In the genomic region with DNA sequence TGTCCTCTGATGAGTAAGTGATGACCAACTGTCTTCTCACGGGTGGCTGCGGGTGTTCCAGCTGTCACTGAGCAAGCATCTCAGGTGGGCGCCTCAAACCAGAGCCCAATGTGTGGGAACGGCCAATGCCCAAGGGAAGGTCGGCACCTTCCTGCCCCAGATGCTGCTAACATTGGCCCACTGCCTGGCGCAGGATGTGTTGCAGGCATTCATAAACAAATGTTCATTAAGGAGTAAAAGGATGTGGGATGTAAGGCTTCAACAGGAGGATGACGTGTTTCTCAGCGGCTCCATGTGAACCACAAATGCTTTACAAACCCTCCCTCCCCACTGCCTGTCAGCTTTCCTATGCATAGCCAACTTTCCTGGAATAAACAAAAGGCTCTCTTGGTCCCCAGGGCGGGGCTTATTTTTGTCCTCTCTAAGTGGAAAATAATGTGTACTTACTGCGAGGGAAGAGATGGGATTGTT, we compare ENCODE assay signal across 8 mouse cellular contexts. TPM values are rescaled to one million over a fixed set of nuclear protein-coding genes. Genes with fewer than 3 reads are reported as not detected.
DNase-seq lines count a peak whose midpoint lies in the region; ATAC-seq and TF ChIP-seq lines count a peak whose summit lies in the region.

No protein-coding gene starts in this region.

- TF ChIP-seq POLR2A in heart, adult 2 months (IDR thresholded peaks at IDR 0.05; ENCODE audit: insufficient read depth, low read depth, low read length) = peak; percentile 13; the same call in 1 of the 2 replicates

- DNase-seq in adrenal gland, adult 2 months = peak; percentile 31
- DNase-seq in adrenal gland, postnatal 25 days = no peak
- DNase-seq in heart, adult 2 months = peak in 1 of 2 experiments; percentile 55
- no peak for DNase-seq in limb, embryonic 10.5 days (ENCODE audit: low spot score)
- no peak for DNase-seq in spleen, postnatal 10 days (ENCODE audit: low spot score in 2 of 2)
- no peak for DNase-seq in ovary, postnatal 10 days (ENCODE audit: low spot score)

- H3K79me2 ChIP-seq in heart, adult 2 months (replicated peaks; ENCODE audit: control insufficient read depth, insufficient read depth, low read length) = no peaks in the 10 kb centered on the region

- no peak for TF ChIP-seq CTCF in E14TG2a.4 (conservative IDR thresholded peaks at IDR 0.05; ENCODE audit: low read length)
- TF ChIP-seq CTCF in heart, adult 2 months (IDR thresholded peaks at IDR 0.05) = no peak

- H3K4me1 ChIP-seq in E14TG2a.4 (replicated peaks; ENCODE audit: low read depth, low read length) = peaks cover 43% of the 10 kb centered on the region
- H3K4me1 ChIP-seq in heart, adult 2 months (ENCODE audit: control insufficient read depth, insufficient read depth, low read length) = peaks cover 45% of the 10 kb centered on the region
- peaks cover 84% of the 10 kb centered on the region for H3K4me1 ChIP-seq in limb, embryonic 10.5 days

- intact Hi-C loops in heart, adult 2 months (cut with DNase I) = no loop called here

- no peak overlapping the region for H3K9ac ChIP-seq in heart, adult 2 months (ENCODE audit: low read depth, low read length)

- TF ChIP-seq EP300 in heart, adult 2 months (IDR thresholded peaks at IDR 0.05; ENCODE audit: insufficient read depth, low read depth, low read length) = 0 out of 2 replicates have a peak, but pooled peaks have one; percentile 46

- no peaks in the 10 kb centered on the region for H3K36me3 ChIP-seq in E14TG2a.4 (ENCODE audit: insufficient read depth, low read length)
- no peaks in the 10 kb centered on the region for H3K36me3 ChIP-seq in heart, adult 2 months (ENCODE audit: control insufficient read depth, insufficient read depth, low read length)
- no peaks in the 10 kb centered on the region for H3K36me3 ChIP-seq in limb, embryonic 10.5 days

- H3K4me3 ChIP-seq in E14TG2a.4 (replicated peaks; ENCODE audit: low read length) = peak overlapping the region; percentile 58
- peak overlapping the region; percentile 47 for H3K4me3 ChIP-seq in heart, adult 2 months
- H3K4me3 ChIP-seq in limb, embryonic 10.5 days = peak overlapping the region; percentile 34

- peak overlapping the region; percentile 91 for H3K27ac ChIP-seq in heart, adult 2 months
- peak overlapping the region; percentile 68 for H3K27ac ChIP-seq in limb, embryonic 10.5 days

- 33% methylated on average over 10 of the region's 10 CpGs for WGBS in heart, adult 2 months
- 78% methylated on average over 10 of the region's 10 CpGs for WGBS in limb, embryonic 10.5 days

- ATAC-seq in frontal cortex, adult (ENCODE audit: low TSS enrichment) = no peak

- H3K9me3 ChIP-seq in E14TG2a.4 (ENCODE audit: low read length) = no peaks in the 10 kb centered on the region
- H3K9me3 ChIP-seq in limb, embryonic 10.5 days (replicated peaks) = no peaks in the 10 kb centered on the region

- H3K27me3 ChIP-seq in E14TG2a.4 (ENCODE audit: insufficient read depth, low read length) = peaks cover 25% of the 10 kb centered on the region
- H3K27me3 ChIP-seq in heart, adult 2 months (ENCODE audit: control insufficient read depth, insufficient read depth, low read length) = no peaks in the 10 kb centered on the region
- no peaks in the 10 kb centered on the region for H3K27me3 ChIP-seq in limb, embryonic 10.5 days (ENCODE audit: low read depth, poor library complexity, severe bottlenecking)

RNA-seq across cellular contexts. Expression of a gene that starts 5.4 kb away (rescaled TPM):
- total RNA-seq in adrenal gland, adult 2 months (2021) = 10 to 100 TPM; 14.8 to 24.8 TPM
- 14.6 and 17.9 TPM in 2 replicates for polyA plus RNA-seq in adrenal gland, adult 2 months (2012; rRNA removed)
- 11.8 and 18.8 TPM in 2 replicates for total RNA-seq in adrenal gland, postnatal 25 days (2021)
- 10 to 100 TPM; 15.2 to 16.0 TPM for total RNA-seq in heart, adult 2 months (2021)
- 15.3 and 20.1 TPM in 2 replicates for polyA plus RNA-seq in heart, adult 2 months (2012; rRNA removed)
- 1.9 and 3.1 TPM in 2 replicates for polyA plus RNA-seq in limb, embryonic 10.5 days (2016; fragmentation: Nextera tagmentation; extraction: Ambion mirVana)

RNA-seq across cellular contexts. Expression of a gene that starts 14.5 kb away (rescaled TPM):
- total RNA-seq in adrenal gland, adult 2 months (2021) = 10 to 100 TPM; 28.8 to 35.6 TPM
- polyA plus RNA-seq in adrenal gland, adult 2 months (2012; rRNA removed) = 59.5 and 66.8 TPM in 2 replicates
- total RNA-seq in adrenal gland, postnatal 25 days (2021) = 35.1 and 40.1 TPM in 2 replicates
- total RNA-seq in heart, adult 2 months (2021) = 10 to 100 TPM; 17.7 to 18.2 TPM
- polyA plus RNA-seq in heart, adult 2 months (2012; rRNA removed) = 21.6 and 23.4 TPM in 2 replicates
- polyA plus RNA-seq in limb, embryonic 10.5 days (2016; fragmentation: Nextera tagmentation; extraction: Ambion mirVana) = 24.1 and 25.9 TPM in 2 replicates

RNA-seq across cellular contexts. Expression of a gene that starts 31.5 kb away (rescaled TPM):
- total RNA-seq in adrenal gland, adult 2 months (2021) = 100 to 1,000 TPM in 1 of 2 experiments, 10 to 100 TPM in 1; 92.7 to 160 TPM
- 336 and 430 TPM in 2 replicates for polyA plus RNA-seq in adrenal gland, adult 2 months (2012; rRNA removed)
- total RNA-seq in adrenal gland, postnatal 25 days (2021) = 57.9 and 86.6 TPM in 2 replicates
- total RNA-seq in heart, adult 2 months (2021) = 10 to 100 TPM; 20.2 to 28.6 TPM
- 112 and 121 TPM in 2 replicates for polyA plus RNA-seq in heart, adult 2 months (2012; rRNA removed)
- 2.7 and 3.4 TPM in 2 replicates for polyA plus RNA-seq in limb, embryonic 10.5 days (2016; fragmentation: Nextera tagmentation; extraction: Ambion mirVana)

RNA-seq across cellular contexts. Expression of a gene that starts 43.2 kb away (rescaled TPM):
- 10 to 100 TPM; 10.1 to 17.1 TPM for total RNA-seq in adrenal gland, adult 2 months (2021)
- 26.4 and 40.6 TPM in 2 replicates for polyA plus RNA-seq in adrenal gland, adult 2 months (2012; rRNA removed)
- 19.0 and 32.0 TPM in 2 replicates for total RNA-seq in adrenal gland, postnatal 25 days (2021)
- total RNA-seq in heart, adult 2 months (2021) = 1 to 10 TPM; 4.4 to 5.4 TPM
- polyA plus RNA-seq in heart, adult 2 months (2012; rRNA removed) = 5.2 and 7.3 TPM in 2 replicates
- 7.1 and 8.8 TPM in 2 replicates for polyA plus RNA-seq in limb, embryonic 10.5 days (2016; fragmentation: Nextera tagmentation; extraction: Ambion mirVana)
